Mouse (Mus musculus): Measurements from ENCODE around the gene Gins1.

GRCm38 (mm10) chr2:150978791-150979190, 73.6 kb downstream of the Gins1 start:
- no peak for TF ChIP-seq CTCF (IDR thresholded peaks at IDR 0.05; ENCODE audit: low read depth)
- TF ChIP-seq EP300 (IDR thresholded peaks at IDR 0.05; ENCODE audit: low read depth) = no peak
